Mouse (Mus musculus) embryonic facial prominence, embryonic 13.5 days (tissue): Measurements from ENCODE around the gene Agr2. TPM values are rescaled to one million over a fixed set of nuclear protein-coding genes. Genes with fewer than 3 reads are reported as not detected.
A peak's percentile ranks its signal among the peaks of the same experiment; 100 is the strongest.

ENCODE experiments used
- ATAC-seq: fragments of 200-750 bp; cut with Nextera tagmentation; 2 replicates; pipeline ENCODE4 v1.8.0; 2017; ENCODE audit warnings: low read depth; ENCODE audit not compliant: insufficient number of reproducible peaks, insufficient read depth, low FRiP score, low TSS enrichment
- H3K27ac ChIP-seq: fragments of 300-500 bp; sonication (generic); 2 replicates; pipeline ENCODE4 v1.5.1; 2015; ENCODE audit warnings: moderate library complexity, mild to moderate bottlenecking, inconsistent platforms
- H3K27me3 ChIP-seq: fragments of 300-500 bp; sonication (generic); 2 replicates; pipeline ENCODE4 v1.6.1; 2015; ENCODE audit warnings: mild to moderate bottlenecking, inconsistent platforms
- H3K36me3 ChIP-seq: fragments of 300-500 bp; sonication (generic); 2 replicates; pipeline ENCODE4 v1.6.1; 2015; ENCODE audit warnings: mild to moderate bottlenecking, inconsistent platforms
- H3K4me1 ChIP-seq: fragments of 300-500 bp; sonication (generic); 2 replicates; pipeline ENCODE4 v1.6.1; 2015; ENCODE audit warnings: inconsistent platforms
- H3K4me2 ChIP-seq: fragments of 300-500 bp; sonication (generic); 2 replicates; pipeline ENCODE4 v1.6.1; 2015; ENCODE audit warnings: moderate library complexity, mild to moderate bottlenecking, inconsistent platforms
- H3K4me3 ChIP-seq: fragments of 300-500 bp; sonication (generic); 2 replicates; pipeline ENCODE4 v1.5.1; 2015; ENCODE audit warnings: mild to moderate bottlenecking, inconsistent platforms
- H3K9ac ChIP-seq: fragments of 300-500 bp; sonication (generic); 2 replicates; pipeline ENCODE4 v1.6.1; 2015; ENCODE audit warnings: mild to moderate bottlenecking, inconsistent platforms
- H3K9me3 ChIP-seq: fragments of 300-500 bp; sonication (generic); 2 replicates; pipeline ENCODE4 v1.6.1; 2016; ENCODE audit warnings: inconsistent platforms
- WGBS: fragments of 180-500 bp; shearing (Covaris S2); methylation state at CpG from one replicate; pipeline ENCODE4 v1.1.7; 2015; ENCODE audit warnings: mixed read lengths; 5-methylcytosine and 5-hydroxymethylcytosine counted together
- polyA plus RNA-seq: library from polyadenylated mRNA; unstranded; fragments of >200 nt; fragmentation: Nextera tagmentation; extraction: Ambion mirVana; gene quantifications from 2 replicates; pipeline ENCODE4 v1.2.1, GENCODE M21; 2015

Agr2 gene
- polyA plus RNA-seq, 1 experiment from 2014 or later, result 0.55 TPM

- H3K4me2 ChIP-seq, result no peak overlapping the region
- H3K27me3 ChIP-seq, result no peaks in the 10 kb centered on the region
- WGBS, result 51% methylated on average over 5 of the region's 5 CpGs
- no peaks in the 10 kb centered on the region for H3K4me1 ChIP-seq
- no peak overlapping the region for H3K27ac ChIP-seq
- no peak overlapping the region for H3K9ac ChIP-seq
- H3K4me3 ChIP-seq, result no peak overlapping the region
- H3K9me3 ChIP-seq, result no peaks in the 10 kb centered on the region
- no peaks in the 10 kb centered on the region for H3K36me3 ChIP-seq
- ATAC-seq, result no peak
Observed at GRCm38 (mm10) chr12:36028968-36029645, 36.4 kb downstream of the Agr2 start.

GRCm38 (mm10) chr12:36029687-36030086 is 37.0 kb downstream of the Agr2 start:
- no peaks in the 10 kb centered on the region for H3K27me3 ChIP-seq
- H3K9ac ChIP-seq, result no peak overlapping the region
- no peak overlapping the region for H3K4me2 ChIP-seq
- H3K9me3 ChIP-seq, result no peaks in the 10 kb centered on the region
- WGBS, result 75% methylated on average over 4 of the region's 6 CpGs
- ATAC-seq, result no peak
- no peaks in the 10 kb centered on the region for H3K36me3 ChIP-seq
- no peaks in the 10 kb centered on the region for H3K4me1 ChIP-seq
- no peak overlapping the region for H3K27ac ChIP-seq
- H3K4me3 ChIP-seq, result no peak overlapping the region

DNA sequence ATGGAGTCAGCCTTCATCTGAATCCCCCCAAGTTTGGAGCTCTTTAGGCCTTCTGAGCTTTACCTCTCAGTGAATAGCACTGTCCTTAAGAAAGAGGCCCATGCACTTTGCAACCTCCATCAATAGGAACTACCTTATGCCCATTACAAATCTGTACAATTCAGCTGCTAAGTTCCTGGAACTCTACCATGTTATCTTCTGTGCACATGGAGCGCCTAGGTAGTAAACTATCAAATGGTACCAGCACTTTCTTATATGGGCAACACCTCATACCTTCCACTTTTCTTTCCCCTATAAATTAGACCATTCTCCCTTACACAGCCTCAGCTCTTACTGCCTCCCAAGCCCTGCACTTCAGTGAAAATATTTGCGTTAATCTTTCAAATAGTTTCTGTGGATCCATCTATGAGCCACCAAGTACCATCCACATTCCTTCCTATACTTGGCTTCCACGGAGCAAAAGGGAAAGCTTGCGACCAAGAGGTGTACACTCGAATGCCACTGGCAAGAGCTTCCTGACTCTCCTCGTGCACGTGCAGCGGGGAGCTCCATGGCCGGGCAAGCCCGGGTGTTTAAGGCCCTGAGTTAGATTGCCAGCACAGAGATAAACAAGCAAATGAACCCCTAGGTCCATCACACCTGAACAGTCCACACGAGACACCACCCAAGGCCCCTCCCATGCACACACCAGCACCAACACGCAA is 38.1 kb downstream of the Agr2 start:
- no peaks in the 10 kb centered on the region for H3K27me3 ChIP-seq
- H3K36me3 ChIP-seq, result no peaks in the 10 kb centered on the region
- no peak overlapping the region for H3K27ac ChIP-seq
- no peaks in the 10 kb centered on the region for H3K4me1 ChIP-seq
- H3K4me3 ChIP-seq, result no peak overlapping the region
- 80% methylated on average over 12 of the region's 12 CpGs for WGBS
- H3K9ac ChIP-seq, result no peak overlapping the region
- no peak overlapping the region for H3K4me2 ChIP-seq
- no peaks in the 10 kb centered on the region for H3K9me3 ChIP-seq
- ATAC-seq, result no peak

- no peak for ATAC-seq
- Histone ChIP-seq H3K4me2 (no peak overlapping the region), H3K36me3 (no peaks in the 10 kb centered on the region), H3K4me3 (no peak overlapping the region), H3K4me1 (no peaks in the 10 kb centered on the region), H3K9ac (no peak overlapping the region), H3K27ac (no peak overlapping the region), H3K27me3 (no peaks in the 10 kb centered on the region), H3K9me3 (no peaks in the 10 kb centered on the region)
- WGBS, result 74% methylated on average over 4 of the region's 4 CpGs
Observed at GRCm38 (mm10) chr12:36032419-36032818, 39.7 kb downstream of the Agr2 start.

- Histone ChIP-seq H3K4me3 (no peak overlapping the region), H3K4me1 (no peaks in the 10 kb centered on the region), H3K27ac (no peak overlapping the region), H3K9ac (no peak overlapping the region), H3K9me3 (no peaks in the 10 kb centered on the region), H3K27me3 (no peaks in the 10 kb centered on the region), H3K4me2 (no peak overlapping the region), H3K36me3 (no peaks in the 10 kb centered on the region)
- WGBS, result 91% methylated on average over 6 of the region's 6 CpGs
- ATAC-seq, result no peak
Observed at GRCm38 (mm10) chr12:36035501-36035900, 42.8 kb downstream of the Agr2 start.

DNA sequence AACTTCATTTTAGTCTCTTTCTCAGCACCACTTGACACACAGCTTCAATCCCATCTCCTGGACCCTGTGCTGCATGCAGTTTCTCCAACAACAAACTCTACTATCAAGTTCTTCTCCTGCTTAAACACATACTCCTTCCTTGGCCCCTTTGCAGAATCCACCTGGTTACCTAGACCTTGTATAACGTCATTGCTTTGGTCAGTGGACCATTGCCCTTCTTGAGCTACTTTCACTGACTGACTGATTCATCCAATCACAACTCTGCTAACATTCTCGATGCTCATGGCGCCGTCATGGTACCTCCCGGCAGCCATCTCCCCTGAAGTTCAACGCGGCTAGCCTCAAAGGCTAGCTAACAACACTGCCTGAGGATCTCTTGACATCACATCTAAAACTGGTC is 43.4 kb downstream of the Agr2 start:
- WGBS, result 93% methylated on average over 7 of the region's 7 CpGs
- no peaks in the 10 kb centered on the region for H3K9me3 ChIP-seq
- H3K4me2 ChIP-seq, result no peak overlapping the region
- no peak overlapping the region for H3K9ac ChIP-seq
- H3K27ac ChIP-seq, result no peak overlapping the region
- peaks cover 4% of the 10 kb centered on the region; the same call in 1 of the 2 replicates for H3K4me1 ChIP-seq
- H3K4me3 ChIP-seq, result no peak overlapping the region
- ATAC-seq, result no peak
- no peaks in the 10 kb centered on the region for H3K36me3 ChIP-seq
- H3K27me3 ChIP-seq, result no peaks in the 10 kb centered on the region

- Histone ChIP-seq H3K27ac (no peak overlapping the region), H3K4me1 (peaks cover 7% of the 10 kb centered on the region; the same call in 1 of the 2 replicates), H3K9me3 (no peaks in the 10 kb centered on the region), H3K4me2 (no peak overlapping the region), H3K9ac (no peak overlapping the region), H3K36me3 (no peaks in the 10 kb centered on the region), H3K4me3 (no peak overlapping the region), H3K27me3 (no peaks in the 10 kb centered on the region)
- WGBS, result 83% methylated on average over 10 of the region's 10 CpGs
- no peak for ATAC-seq
Observed at GRCm38 (mm10) chr12:36036776-36037175, 44.1 kb downstream of the Agr2 start.

- no peak overlapping the region; the same call in 1 of the 2 replicates for H3K4me2 ChIP-seq
Observed at GRCm38 (mm10) chr12:36039541-36040084, 46.9 kb downstream of the Agr2 start.

GRCm38 (mm10) chr12:36040571-36041280 is 48.0 kb downstream of the Agr2 start:
- peaks cover 7% of the 10 kb centered on the region; the same call in 1 of the 2 replicates for H3K4me1 ChIP-seq
- peak overlapping the region; percentile 69; the same call in 1 of the 2 replicates for H3K4me3 ChIP-seq
- no peaks in the 10 kb centered on the region for H3K9me3 ChIP-seq
- no peak overlapping the region for H3K27ac ChIP-seq
- no peaks in the 10 kb centered on the region for H3K36me3 ChIP-seq
- H3K9ac ChIP-seq, result no peak overlapping the region
- 45% methylated on average over 10 of the region's 10 CpGs for WGBS
- no peak for ATAC-seq
- H3K27me3 ChIP-seq, result peaks cover 3% of the 10 kb centered on the region; the same call in 1 of the 2 replicates
- peak overlapping the region; percentile 92 for H3K4me2 ChIP-seq

More at GRCm38 (mm10) chr12:36039541-36040084, 46.9 kb downstream of the Agr2 start:
- H3K27ac ChIP-seq, result no peak overlapping the region
- peaks cover under 1% of the 10 kb centered on the region; the same call in 1 of the 2 replicates for H3K27me3 ChIP-seq
- no peak overlapping the region for H3K4me3 ChIP-seq
- 78% methylated on average over 9 of the region's 9 CpGs for WGBS
- peaks cover 7% of the 10 kb centered on the region; the same call in 1 of the 2 replicates for H3K4me1 ChIP-seq
- no peaks in the 10 kb centered on the region for H3K36me3 ChIP-seq
- H3K9ac ChIP-seq, result no peak overlapping the region
- no peak for ATAC-seq
- no peaks in the 10 kb centered on the region for H3K9me3 ChIP-seq

GRCm38 (mm10) chr12:36041281-36041589 is 48.5 kb downstream of the Agr2 start:
- Histone ChIP-seq H3K27me3 (peaks cover 3% of the 10 kb centered on the region; the same call in 1 of the 2 replicates), H3K27ac (no peak overlapping the region), H3K4me1 (peaks cover 7% of the 10 kb centered on the region; the same call in 1 of the 2 replicates), H3K4me3 (peak overlapping the region; percentile 69), H3K36me3 (no peaks in the 10 kb centered on the region), H3K4me2 (peak overlapping the region; percentile 92), H3K9ac (no peak overlapping the region), H3K9me3 (no peaks in the 10 kb centered on the region)
- WGBS, result 41% methylated on average over 4 of the region's 4 CpGs
- no peak for ATAC-seq

- Histone ChIP-seq H3K4me3 (peak overlapping the region; percentile 69), H3K9me3 (no peaks in the 10 kb centered on the region), H3K4me1 (peaks cover 7% of the 10 kb centered on the region; the same call in 1 of the 2 replicates), H3K36me3 (no peaks in the 10 kb centered on the region), H3K27me3 (peaks cover 3% of the 10 kb centered on the region; the same call in 1 of the 2 replicates), H3K27ac (0 out of 2 replicates have a peak overlapping the region, but pooled peaks have one; percentile 36), H3K9ac (peak overlapping the region; percentile 73), H3K4me2 (peak overlapping the region; percentile 92)
- WGBS, result 1% methylated on average over 50 of the region's 50 CpGs
- ATAC-seq, result peak; percentile 38; the same call in 1 of the 2 replicates
Observed at GRCm38 (mm10) chr12:36041703-36042347, 49.1 kb downstream of the Agr2 start.
